Mouse (Mus musculus): ENCODE data around the gene Gpr182. TPM values are rescaled to one million over a fixed set of nuclear protein-coding genes. Genes with fewer than 3 reads are reported as not detected.

Gpr182 gene
- polyA plus RNA-seq, 1 experiment from 2014 or later, result 1.2 TPM

GRCm38 (mm10) chr10:127724178-127724577 lies 27.4 kb downstream of the Gpr182 start, which contains the start of gene Tac2:
Tac2 (plus strand) TSS chr10:127724478.
- H3K36me3 ChIP-seq (ENCODE audit: control insufficient read depth, insufficient read depth), result peaks cover 14% of the 10 kb centered on the region; the same call in 1 of the 2 replicates
- no peak for ATAC-seq
- H3K4me1 ChIP-seq (replicated peaks; ENCODE audit: control insufficient read depth, insufficient read depth, low read length), result no peaks in the 10 kb centered on the region
- no peak within 1 kb of the TSS for H3K4me3 ChIP-seq (ENCODE audit: low read depth, low read length)
- WGBS, result 79% methylated on average over 3 of the region's 3 CpGs
- H3K27me3 ChIP-seq (replicated peaks; ENCODE audit: control insufficient read depth, insufficient read depth, low read length), result no peaks in the 10 kb centered on the region
- TF ChIP-seq CTCF (IDR thresholded peaks at IDR 0.05; ENCODE audit: low read depth), result no peak
- H3K4me2 ChIP-seq (replicated peaks; ENCODE audit: low read depth), result no peak within 1 kb of the TSS
- H3K27ac ChIP-seq (ENCODE audit: low read depth, low read length), result no peak within 1 kb of the TSS
- H3K9me3 ChIP-seq (ENCODE audit: control insufficient read depth), result no peaks in the 10 kb centered on the region
- no peak within 1 kb of the TSS for H3K9ac ChIP-seq (ENCODE audit: low read depth, low read length)

- no peak for ATAC-seq
These were observed 29.7 kb downstream of the Gpr182 start for GRCm38 (mm10) chr10:127721671-127722418.

GRCm38 (mm10) chr10:127712736-127713135 lies 38.8 kb downstream of the Gpr182 start:
- H3K4me3 ChIP-seq (ENCODE audit: low read depth, low read length), result no peak overlapping the region
- no peak overlapping the region; the same call in 1 of the 2 replicates for H3K9ac ChIP-seq (ENCODE audit: low read depth, low read length)
- no peak for TF ChIP-seq CTCF (IDR thresholded peaks at IDR 0.05; ENCODE audit: low read depth)
- no peak overlapping the region for H3K27ac ChIP-seq (ENCODE audit: low read depth, low read length)
- ATAC-seq, result no peak
- no peak overlapping the region for H3K4me2 ChIP-seq (replicated peaks; ENCODE audit: low read depth)
- no peaks in the 10 kb centered on the region for H3K9me3 ChIP-seq (ENCODE audit: control insufficient read depth)
- H3K4me1 ChIP-seq (replicated peaks; ENCODE audit: control insufficient read depth, insufficient read depth, low read length), result no peaks in the 10 kb centered on the region
- no peaks in the 10 kb centered on the region for H3K27me3 ChIP-seq (replicated peaks; ENCODE audit: control insufficient read depth, insufficient read depth, low read length)
- WGBS, result 86% methylated on average over 6 of the region's 6 CpGs
- H3K36me3 ChIP-seq (ENCODE audit: control insufficient read depth, insufficient read depth), result peaks cover 57% of the 10 kb centered on the region

More at GRCm38 (mm10) chr10:127721671-127722418, 29.7 kb downstream of the Gpr182 start:
- Histone ChIP-seq H3K27ac (ENCODE audit: low read depth, low read length) (peak overlapping the region; percentile 54), H3K9ac (ENCODE audit: low read depth, low read length) (peak overlapping the region; percentile 41), H3K36me3 (ENCODE audit: control insufficient read depth, insufficient read depth) (peaks cover 26% of the 10 kb centered on the region; the same call in 1 of the 2 replicates), H3K4me1 (replicated peaks; ENCODE audit: control insufficient read depth, insufficient read depth, low read length) (no peaks in the 10 kb centered on the region), H3K4me2 (replicated peaks; ENCODE audit: low read depth) (peak overlapping the region; percentile 45), H3K4me3 (ENCODE audit: low read depth, low read length) (no peak overlapping the region), H3K9me3 (ENCODE audit: control insufficient read depth) (no peaks in the 10 kb centered on the region), H3K27me3 (replicated peaks; ENCODE audit: control insufficient read depth, insufficient read depth, low read length) (no peaks in the 10 kb centered on the region)
- 27% methylated on average over 20 of the region's 20 CpGs for WGBS
- no peak for TF ChIP-seq CTCF (IDR thresholded peaks at IDR 0.05; ENCODE audit: low read depth)

GRCm38 (mm10) chr10:127710331-127710730 lies 41.2 kb downstream of the Gpr182 start:
- WGBS, result 84% methylated on average over 13 of the region's 13 CpGs

GRCm38 (mm10) chr10:127708850-127709370 lies 42.6 kb downstream of the Gpr182 start:
- no peaks in the 10 kb centered on the region for H3K27me3 ChIP-seq (replicated peaks; ENCODE audit: control insufficient read depth, insufficient read depth, low read length)
- 86% methylated on average over 3 of the region's 3 CpGs for WGBS
- no peak for ATAC-seq
- no peak overlapping the region for H3K4me2 ChIP-seq (replicated peaks; ENCODE audit: low read depth)
- H3K4me1 ChIP-seq (replicated peaks; ENCODE audit: control insufficient read depth, insufficient read depth, low read length), result peaks cover 2% of the 10 kb centered on the region; the same call in 1 of the 2 replicates
- no peaks in the 10 kb centered on the region for H3K9me3 ChIP-seq (ENCODE audit: control insufficient read depth)
- no peak for TF ChIP-seq CTCF (IDR thresholded peaks at IDR 0.05; ENCODE audit: low read depth)
- no peak overlapping the region for H3K9ac ChIP-seq (ENCODE audit: low read depth, low read length)
- H3K27ac ChIP-seq (ENCODE audit: low read depth, low read length), result no peak overlapping the region
- H3K36me3 ChIP-seq (ENCODE audit: control insufficient read depth, insufficient read depth), result peaks cover 55% of the 10 kb centered on the region
- H3K4me3 ChIP-seq (ENCODE audit: low read depth, low read length), result no peak overlapping the region

More at GRCm38 (mm10) chr10:127710331-127710730, 41.2 kb downstream of the Gpr182 start:
- TF ChIP-seq CTCF (IDR thresholded peaks at IDR 0.05; ENCODE audit: low read depth), result no peak
- no peaks in the 10 kb centered on the region for H3K9me3 ChIP-seq (ENCODE audit: control insufficient read depth)
- H3K27me3 ChIP-seq (replicated peaks; ENCODE audit: control insufficient read depth, insufficient read depth, low read length), result no peaks in the 10 kb centered on the region
- no peak for ATAC-seq
- H3K27ac ChIP-seq (ENCODE audit: low read depth, low read length), result no peak overlapping the region
- no peak overlapping the region for H3K4me3 ChIP-seq (ENCODE audit: low read depth, low read length)
- H3K9ac ChIP-seq (ENCODE audit: low read depth, low read length), result no peak overlapping the region
- H3K4me1 ChIP-seq (replicated peaks; ENCODE audit: control insufficient read depth, insufficient read depth, low read length), result no peaks in the 10 kb centered on the region; the same call in 1 of the 2 replicates
- H3K4me2 ChIP-seq (replicated peaks; ENCODE audit: low read depth), result no peak overlapping the region
- peaks cover 60% of the 10 kb centered on the region for H3K36me3 ChIP-seq (ENCODE audit: control insufficient read depth, insufficient read depth)

GRCm38 (mm10) chr10:127707721-127708120 lies 43.8 kb downstream of the Gpr182 start:
- WGBS, result 63% methylated on average over 7 of the region's 7 CpGs
- no peak overlapping the region for H3K4me3 ChIP-seq (ENCODE audit: low read depth, low read length)
- no peak for TF ChIP-seq CTCF (IDR thresholded peaks at IDR 0.05; ENCODE audit: low read depth)

More at GRCm38 (mm10) chr10:127707721-127708120, 43.8 kb downstream of the Gpr182 start:
- no peak overlapping the region for H3K9ac ChIP-seq (ENCODE audit: low read depth, low read length)
- peaks cover 50% of the 10 kb centered on the region for H3K36me3 ChIP-seq (ENCODE audit: control insufficient read depth, insufficient read depth)
- H3K9me3 ChIP-seq (ENCODE audit: control insufficient read depth), result no peaks in the 10 kb centered on the region
- H3K27me3 ChIP-seq (replicated peaks; ENCODE audit: control insufficient read depth, insufficient read depth, low read length), result no peaks in the 10 kb centered on the region
- H3K4me1 ChIP-seq (replicated peaks; ENCODE audit: control insufficient read depth, insufficient read depth, low read length), result peaks cover 5% of the 10 kb centered on the region; the same call in 1 of the 2 replicates
- ATAC-seq, result no peak
- H3K27ac ChIP-seq (ENCODE audit: low read depth, low read length), result no peak overlapping the region
- no peak overlapping the region for H3K4me2 ChIP-seq (replicated peaks; ENCODE audit: low read depth)

Measured in intestine, postnatal 0 days (tissue).